Mouse (Mus musculus) inflammation-experienced regulatory T-cells, adult 16 weeks (primary cell): Measurements from ENCODE around the gene Mrm2. TPM values are rescaled to one million over a fixed set of nuclear protein-coding genes. Genes with fewer than 3 reads are reported as not detected.

Experiments used
- polyA plus RNA-seq: library from polyadenylated mRNA; unstranded; fragments of 100-300 nt; shearing (Covaris generic); gene quantifications from one replicate; pipeline ENCODE4 v1.2.1, GENCODE M21; 2017

Mrm2 gene
- polyA plus RNA-seq: 15.4 TPM

DNA sequence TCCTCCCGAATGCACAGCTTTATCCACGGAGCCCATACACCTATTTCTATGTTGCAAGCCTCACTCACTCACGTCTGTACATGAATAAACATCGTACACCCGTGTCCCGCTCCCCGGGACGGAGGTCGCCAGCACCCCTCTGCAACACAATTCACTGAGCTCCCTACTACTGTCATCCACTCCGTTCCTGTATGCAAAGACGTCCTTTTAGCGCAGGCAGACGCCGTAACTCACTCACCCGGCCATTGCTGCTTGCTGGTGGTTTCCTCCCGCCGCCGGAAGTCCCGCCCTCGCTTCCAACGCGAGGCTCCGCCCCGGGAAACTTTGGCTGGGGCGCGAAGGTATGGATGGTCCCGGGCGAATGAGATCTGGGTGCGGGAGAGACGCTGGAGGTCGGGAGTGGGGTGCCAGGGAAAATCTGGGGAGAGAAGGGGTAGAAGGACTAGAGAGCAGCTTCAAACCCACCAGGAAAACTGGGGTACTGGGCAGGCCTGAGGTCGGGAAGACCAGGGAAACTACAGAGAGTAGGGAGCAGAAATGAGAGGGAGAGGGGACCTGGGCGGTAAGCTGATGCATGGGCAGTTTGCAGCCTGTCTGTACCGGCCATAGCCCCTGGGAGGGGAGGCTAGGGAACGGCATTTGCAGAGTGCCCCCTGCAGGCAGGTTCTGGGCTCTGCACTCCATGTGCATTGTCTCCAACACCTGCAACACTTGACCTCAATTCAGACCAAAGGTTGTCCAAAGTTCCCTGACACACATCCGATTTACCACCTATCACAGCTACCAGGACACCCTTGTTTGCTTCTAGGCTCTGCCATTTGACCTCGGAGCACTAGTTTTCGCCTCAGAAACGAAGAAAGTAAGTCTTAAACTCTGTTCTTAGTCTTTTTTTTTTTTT, at the start of gene Mrm2:
Gene Mrm2, minus strand, starts transcription at position 284 of the 898 bp plus-strand sequence.

DNA sequence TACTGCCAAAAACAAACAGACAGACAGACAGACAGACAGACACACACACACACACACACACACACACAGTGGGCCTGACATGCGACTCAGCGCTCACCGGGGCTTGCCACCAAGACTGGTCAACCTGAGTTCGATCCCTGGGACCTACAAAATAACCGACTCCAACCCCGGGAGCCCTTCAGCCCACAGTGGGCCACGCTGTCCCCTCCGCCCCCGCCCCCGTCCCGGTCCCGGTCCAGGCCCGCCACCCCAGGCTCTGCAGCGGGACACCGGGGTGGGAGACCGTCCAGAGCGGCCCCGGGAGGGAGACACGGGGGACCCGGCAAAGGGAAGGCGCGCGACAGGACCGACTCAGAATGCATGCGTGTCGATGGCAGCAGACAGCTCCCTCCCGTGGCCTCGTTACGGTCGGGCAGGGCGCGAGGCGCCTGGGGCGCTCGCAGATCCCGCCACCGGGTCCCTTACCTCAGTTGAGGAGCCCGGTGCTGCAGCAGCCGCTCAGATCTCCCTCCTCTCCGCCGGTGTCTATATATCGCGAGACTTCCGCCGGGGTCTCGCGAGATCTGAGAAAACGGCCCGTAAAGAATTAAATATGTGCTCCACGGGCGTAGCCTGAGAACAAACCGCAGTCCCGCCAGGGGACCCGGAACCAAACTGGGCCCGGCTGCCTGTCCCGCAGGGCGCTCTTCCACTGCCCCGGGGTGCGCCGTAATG, 10.5 kb downstream of the Mrm2 start, which contains the start of the genes Mad1l1 and Nudt1:
Gene Mad1l1, minus strand, starts transcription at position 511 of the 714 bp plus-strand sequence.
Gene Nudt1, plus strand, starts transcription at position 615 of the 714 bp plus-strand sequence.

Other genes with a start within 250 kb of the Mrm2 start
- 32.2 TPM for gene Mad1l1, start 10.3 kb downstream of the Mrm2 start, polyA plus RNA-seq
- gene Nudt1, start 10.2 kb downstream of the Mrm2 start, polyA plus RNA-seq: 24.2 TPM
- 3.1 TPM for gene Snx8, start 57.4 kb upstream of the Mrm2 start, polyA plus RNA-seq
- 60.1 TPM for gene Eif3b, start 87.4 kb upstream of the Mrm2 start, polyA plus RNA-seq
- not detected for gene Gm4869, start 113.7 kb upstream of the Mrm2 start, polyA plus RNA-seq
- 44.7 TPM for gene Chst12, start 173.7 kb upstream of the Mrm2 start, polyA plus RNA-seq
- gene Grifin, start 233.2 kb upstream of the Mrm2 start, polyA plus RNA-seq: 1.5 TPM